Mouse (Mus musculus) thymus, postnatal 0 days (tissue): ENCODE results near the gene Acod1. TPM values are rescaled to one million over a fixed set of nuclear protein-coding genes. Genes with fewer than 3 reads are reported as not detected.

Source experiments
- DNase-seq: peaks from one replicate; pipeline ENCODE4 v3.0.0-alpha.2; 2015; ENCODE audit warnings: low spot score
- polyA plus RNA-seq: library from polyadenylated mRNA; unstranded; fragments of >200 nt; fragmentation: Nextera tagmentation; extraction: Ambion mirVana; gene quantifications from 2 replicates; pipeline ENCODE4 v1.2.1, GENCODE M21; 2015

Gene Acod1
- polyA plus RNA-seq, 1 experiment from 2014 or later, result 0.18 TPM

DNA sequence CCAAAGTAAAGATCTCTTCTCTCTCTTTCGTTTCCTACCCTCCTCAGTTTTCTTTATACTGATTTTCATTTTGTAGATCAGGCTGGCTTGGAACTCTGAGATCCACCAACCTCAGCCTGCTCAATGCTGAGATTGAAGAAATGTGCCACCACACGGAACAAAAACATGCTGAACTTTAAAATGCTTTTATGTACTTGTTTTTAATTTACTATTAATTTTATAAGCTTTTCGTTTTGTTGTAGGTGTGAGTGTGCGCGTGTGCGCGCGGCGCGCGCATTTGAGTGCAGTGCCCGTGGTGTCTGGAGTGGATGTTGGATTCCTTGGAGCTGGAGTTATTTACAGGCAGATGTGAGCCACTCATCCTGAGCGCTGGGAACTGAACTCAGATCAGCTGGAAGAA, 53.5 kb downstream of the Acod1 start:
- no peak for DNase-seq

DNA sequence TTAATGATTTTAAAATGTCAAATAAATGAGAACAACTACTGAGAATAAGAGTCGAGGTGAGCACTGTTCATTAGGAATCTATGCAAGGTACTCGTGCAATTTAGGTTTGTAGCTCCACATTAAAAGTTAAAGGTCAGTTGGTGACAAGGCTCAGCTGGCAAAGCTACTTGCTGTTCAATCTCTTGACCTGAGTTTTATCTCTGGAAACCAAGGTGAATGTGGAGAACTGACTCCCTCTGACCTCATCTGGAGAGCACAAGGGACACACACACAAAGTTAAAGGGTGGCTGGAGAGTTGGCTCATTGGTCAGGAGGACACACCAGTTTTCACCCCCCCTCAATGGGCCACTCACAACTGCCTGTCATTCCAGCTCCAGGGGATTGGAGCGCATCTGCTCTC, 54.4 kb downstream of the Acod1 start:
- no peak for DNase-seq

DNA sequence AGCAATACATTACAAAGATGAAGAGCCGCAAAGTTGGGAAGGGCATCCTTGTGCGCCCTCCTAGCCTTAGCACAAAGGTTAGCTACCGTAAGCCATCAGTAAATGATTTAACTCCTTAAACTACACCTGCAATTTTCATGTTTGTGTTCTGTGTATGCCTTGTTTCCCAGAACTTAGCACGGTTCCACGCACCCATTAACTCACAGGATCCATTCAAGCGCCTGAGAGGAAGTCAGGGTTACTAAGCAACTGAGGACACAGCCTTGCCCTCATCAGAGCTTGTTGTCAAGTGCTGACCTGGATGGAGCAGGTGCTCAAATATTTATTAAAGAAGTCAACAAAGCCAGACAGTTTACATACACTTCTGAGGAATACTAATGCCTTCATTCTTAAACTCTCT, 55.5 kb downstream of the Acod1 start:
- no peak for DNase-seq

DNA sequence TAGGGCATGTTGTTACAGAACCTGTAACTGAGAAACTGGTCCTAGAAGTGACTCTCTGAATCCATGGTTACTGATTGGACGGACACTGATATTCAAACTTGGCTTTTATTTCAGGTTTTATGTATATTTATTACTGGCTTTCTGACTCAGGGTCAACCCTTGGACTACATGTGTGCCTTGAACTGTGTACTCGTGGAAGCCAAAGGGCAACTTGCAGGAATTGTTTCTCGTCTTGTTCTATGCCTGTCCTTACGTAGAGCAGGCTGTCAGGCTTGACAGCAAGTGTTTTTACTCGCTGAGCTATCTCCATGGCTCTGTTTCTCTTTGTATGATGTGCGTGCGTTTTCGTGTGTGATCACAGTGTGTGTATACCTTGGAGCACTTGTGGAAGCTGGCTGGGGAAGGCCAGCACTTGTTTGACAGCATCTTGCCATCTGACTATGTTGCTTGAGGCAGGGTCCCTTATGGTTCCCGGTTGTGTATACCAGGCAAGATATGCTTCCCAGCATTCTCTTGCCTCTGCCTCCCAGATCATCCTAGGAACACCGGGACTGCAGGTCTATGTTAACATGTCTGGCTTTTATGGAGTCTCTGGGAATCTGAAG, 56.1 kb downstream of the Acod1 start:
- DNase-seq, result no peak

Other genes with a start within 250 kb of the Acod1 start
- gene Kctd12, start 64.3 kb upstream of the Acod1 start, polyA plus RNA-seq, result 4.7 and 5.0 TPM in 2 replicates
- 25.6 and 28.6 TPM in 2 replicates for gene Cln5, start 23.2 kb downstream of the Acod1 start, polyA plus RNA-seq
- 25.0 and 29.3 TPM in 2 replicates for gene Fbxl3, start 52.6 kb downstream of the Acod1 start, polyA plus RNA-seq